Mouse (Mus musculus): ENCODE measurements around the gene Heatr6. TPM values are rescaled to one million over a fixed set of nuclear protein-coding genes. Genes with fewer than 3 reads are reported as not detected.

Heatr6 gene
- polyA plus RNA-seq, 1 experiment from 2014 or later: 25.7 TPM

DNA sequence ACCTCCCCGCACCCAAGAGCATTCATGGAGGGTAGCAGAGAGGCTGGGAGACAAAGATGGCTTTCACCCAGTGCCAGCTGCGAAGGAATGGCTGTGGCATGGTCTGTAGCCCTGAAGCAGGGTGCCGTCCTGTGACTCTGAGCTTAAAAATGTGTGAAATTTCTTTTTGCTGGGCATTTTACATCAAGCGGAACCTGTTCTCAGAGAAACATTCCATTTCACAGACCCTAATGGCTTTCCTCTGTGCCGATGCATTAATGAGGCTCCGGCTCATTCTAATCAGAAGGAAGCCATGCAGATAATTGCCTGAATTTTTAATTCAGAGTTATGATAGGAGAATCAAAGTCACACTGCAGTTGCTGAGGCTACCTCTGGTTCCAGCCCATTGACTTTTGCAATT, 63.6 kb downstream of the Heatr6 start:
- H3K27me3 ChIP-seq: peaks cover 4% of the 10 kb centered on the region; the same call in 1 of the 2 replicates
- H3K9me3 ChIP-seq: no peaks in the 10 kb centered on the region
- H3K4me2 ChIP-seq: no peak overlapping the region
- no peak overlapping the region for H3K4me3 ChIP-seq
- ATAC-seq (ENCODE audit: insufficient number of reproducible peaks, low FRiP score, low TSS enrichment, low read depth): no peak
- H3K27ac ChIP-seq: no peak overlapping the region
- no peaks in the 10 kb centered on the region for H3K4me1 ChIP-seq
- WGBS: 52% methylated on average over 6 of the region's 6 CpGs
- H3K9ac ChIP-seq: no peak overlapping the region
- H3K36me3 ChIP-seq: no peaks in the 10 kb centered on the region

DNA sequence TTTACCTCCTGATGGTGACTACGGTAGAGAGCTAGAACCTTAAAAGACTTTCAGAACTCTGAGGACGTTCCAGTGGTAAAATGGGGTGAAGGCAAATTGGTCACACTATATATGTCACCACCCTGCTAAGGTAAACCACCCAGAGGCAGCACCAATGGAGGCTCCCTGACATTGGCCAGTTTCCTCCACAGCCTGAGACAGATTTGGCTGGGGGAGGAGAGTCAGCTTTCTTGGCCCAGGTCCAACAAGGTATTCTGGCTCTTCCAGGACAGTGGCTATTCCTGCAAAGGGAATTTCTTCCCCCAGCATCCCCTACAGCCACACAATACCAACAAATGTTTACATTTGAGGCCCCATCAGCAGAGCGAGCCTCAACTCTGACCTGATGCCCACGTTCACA, 64.5 kb downstream of the Heatr6 start:
- H3K4me3 ChIP-seq: no peak overlapping the region
- WGBS: 70% methylated on average over 4 of the region's 4 CpGs
- H3K4me1 ChIP-seq: no peaks in the 10 kb centered on the region
- no peak overlapping the region for H3K9ac ChIP-seq
- no peak for ATAC-seq (ENCODE audit: insufficient number of reproducible peaks, low FRiP score, low TSS enrichment, low read depth)
- no peak overlapping the region for H3K27ac ChIP-seq
- H3K36me3 ChIP-seq: no peaks in the 10 kb centered on the region
- no peak overlapping the region for H3K4me2 ChIP-seq
- peaks cover 4% of the 10 kb centered on the region; the same call in 1 of the 2 replicates for H3K27me3 ChIP-seq
- H3K9me3 ChIP-seq: no peaks in the 10 kb centered on the region

- H3K4me2 ChIP-seq: no peak overlapping the region
- 44% methylated on average over 9 of the region's 9 CpGs for WGBS
- H3K9me3 ChIP-seq: no peaks in the 10 kb centered on the region
- no peaks in the 10 kb centered on the region for H3K4me1 ChIP-seq
- ATAC-seq (ENCODE audit: insufficient number of reproducible peaks, low FRiP score, low TSS enrichment, low read depth): no peak
- H3K27ac ChIP-seq: no peak overlapping the region
- H3K4me3 ChIP-seq: no peak overlapping the region
- H3K9ac ChIP-seq: no peak overlapping the region
- peaks cover 4% of the 10 kb centered on the region; the same call in 1 of the 2 replicates for H3K27me3 ChIP-seq
- no peaks in the 10 kb centered on the region for H3K36me3 ChIP-seq
Observed at GRCm38 (mm10) chr11:83818591-83819127, 65.2 kb downstream of the Heatr6 start.

DNA sequence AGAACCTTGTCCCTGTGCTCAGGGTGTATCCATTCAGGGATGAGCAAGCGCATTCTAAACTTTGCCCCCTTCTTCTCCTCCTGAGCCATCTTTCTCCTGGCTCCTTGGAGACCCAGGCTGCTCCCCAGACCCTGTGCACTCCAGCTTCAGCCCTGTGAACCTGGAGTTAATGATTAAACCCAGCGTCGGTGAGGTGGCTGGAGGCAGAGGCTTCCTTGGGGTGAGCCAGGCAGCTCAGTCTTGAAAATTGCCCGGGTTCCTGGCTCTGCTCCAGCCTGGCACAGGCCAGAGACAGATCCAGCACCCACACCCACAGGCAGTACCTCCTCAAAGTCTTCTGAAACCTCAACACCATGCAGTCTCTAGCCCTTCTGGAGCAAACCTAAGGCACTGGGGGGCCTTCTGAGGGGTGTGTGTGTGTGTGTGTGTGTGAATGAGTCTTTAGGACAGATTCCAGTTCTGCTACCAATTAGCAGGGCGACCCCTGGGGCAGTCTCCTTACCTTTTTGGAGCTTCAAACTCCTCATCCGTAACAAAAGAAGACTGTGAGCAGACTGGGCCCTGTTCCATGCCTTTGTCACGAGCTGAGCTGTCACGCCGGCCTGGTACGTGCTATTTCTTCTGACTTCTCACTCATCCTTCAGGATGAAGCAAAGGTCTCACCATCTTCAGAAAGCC, 66.4 kb downstream of the Heatr6 start:
- 43% methylated on average over 10 of the region's 10 CpGs for WGBS
- peaks cover 4% of the 10 kb centered on the region; the same call in 1 of the 2 replicates for H3K27me3 ChIP-seq

GRCm38 (mm10) chr11:83826142-83826541, 72.6 kb downstream of the Heatr6 start:
- no peak for ATAC-seq (ENCODE audit: insufficient number of reproducible peaks, low FRiP score, low TSS enrichment, low read depth)
- Histone ChIP-seq H3K36me3 (no peaks in the 10 kb centered on the region), H3K4me2 (no peak overlapping the region), H3K27ac (no peak overlapping the region), H3K9ac (no peak overlapping the region), H3K4me3 (no peak overlapping the region), H3K27me3 (no peaks in the 10 kb centered on the region), H3K9me3 (no peaks in the 10 kb centered on the region), H3K4me1 (no peaks in the 10 kb centered on the region)
- WGBS: 57% methylated on average over 3 of the region's 3 CpGs

More for the DNA sequence above, 66.4 kb downstream of the Heatr6 start:
- Histone ChIP-seq H3K9me3 (no peaks in the 10 kb centered on the region), H3K4me1 (no peaks in the 10 kb centered on the region), H3K4me2 (no peak overlapping the region), H3K4me3 (no peak overlapping the region), H3K36me3 (no peaks in the 10 kb centered on the region), H3K9ac (no peak overlapping the region), H3K27ac (no peak overlapping the region)
- no peak for ATAC-seq (ENCODE audit: insufficient number of reproducible peaks, low FRiP score, low TSS enrichment, low read depth)

DNA sequence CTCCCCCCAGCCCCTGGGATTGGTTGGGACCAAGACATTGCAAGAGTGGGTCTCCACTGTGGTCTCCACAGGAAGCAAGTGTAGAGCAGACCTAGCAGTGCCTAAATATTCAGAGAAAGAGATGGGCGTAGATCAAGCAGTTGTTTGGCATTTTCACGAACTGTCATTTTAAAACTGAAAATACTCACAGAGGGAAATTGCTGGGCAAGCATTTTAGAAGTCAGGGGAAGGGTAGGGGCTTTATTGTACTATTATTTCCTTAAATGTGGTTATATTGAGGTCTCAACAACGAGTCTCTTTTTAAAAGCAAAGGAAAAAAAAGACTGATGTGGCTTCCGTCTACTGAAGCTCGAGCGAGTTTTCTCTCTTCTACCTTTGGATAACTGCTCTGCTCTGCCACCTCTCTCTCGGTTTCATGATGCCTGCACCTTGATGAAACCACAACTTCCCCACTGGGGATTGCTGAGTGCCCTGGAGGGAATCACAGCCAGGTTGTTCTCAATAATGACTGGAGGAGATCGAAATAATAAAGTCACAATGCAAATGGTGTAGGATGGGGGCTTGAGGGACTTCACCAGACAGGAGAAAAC, 75.2 kb downstream of the Heatr6 start:
- H3K9ac ChIP-seq: no peak overlapping the region
- no peak overlapping the region for H3K4me2 ChIP-seq
- H3K27me3 ChIP-seq: no peaks in the 10 kb centered on the region
- no peaks in the 10 kb centered on the region for H3K4me1 ChIP-seq
- WGBS: 77% methylated on average over 8 of the region's 8 CpGs
- no peak overlapping the region for H3K27ac ChIP-seq
- ATAC-seq (ENCODE audit: insufficient number of reproducible peaks, low FRiP score, low TSS enrichment, low read depth): no peak
- no peaks in the 10 kb centered on the region for H3K9me3 ChIP-seq
- H3K4me3 ChIP-seq: no peak overlapping the region
- no peaks in the 10 kb centered on the region for H3K36me3 ChIP-seq

GRCm38 (mm10) chr11:83832389-83832788, 78.9 kb downstream of the Heatr6 start:
- Histone ChIP-seq H3K27me3 (0 out of 2 replicates have a peak, but pooled peaks cover 2% of the 10 kb centered on the region), H3K4me2 (no peak overlapping the region), H3K9ac (no peak overlapping the region), H3K36me3 (no peaks in the 10 kb centered on the region), H3K9me3 (no peaks in the 10 kb centered on the region), H3K27ac (no peak overlapping the region), H3K4me1 (no peaks in the 10 kb centered on the region), H3K4me3 (no peak overlapping the region)
- WGBS: 41% methylated on average over 8 of the region's 8 CpGs
- no peak for ATAC-seq (ENCODE audit: insufficient number of reproducible peaks, low FRiP score, low TSS enrichment, low read depth)

Other genes with a start within 250 kb of the Heatr6 start
- not detected in 2 replicates for gene Heatr9, start 231.5 kb upstream of the Heatr6 start, polyA plus RNA-seq (2015; fragmentation: Nextera tagmentation; extraction: Ambion mirVana)
- gene Ccl5, start 223.2 kb upstream of the Heatr6 start, polyA plus RNA-seq (2015; fragmentation: Nextera tagmentation; extraction: Ambion mirVana): 0.37 and 1.0 TPM in 2 replicates
- 8.8 and 8.9 TPM in 2 replicates for gene Ccl9, start 175.1 kb upstream of the Heatr6 start, polyA plus RNA-seq (2015; fragmentation: Nextera tagmentation; extraction: Ambion mirVana)
- 6.3 and 6.7 TPM in 2 replicates for gene Ccl6, start 160.6 kb upstream of the Heatr6 start, polyA plus RNA-seq (2015; fragmentation: Nextera tagmentation; extraction: Ambion mirVana)
- gene Rpl9-ps1, start 108.1 kb upstream of the Heatr6 start, polyA plus RNA-seq (2015; fragmentation: Nextera tagmentation; extraction: Ambion mirVana): not detected in 2 replicates
- 0.56 and 0.73 TPM in 2 replicates for gene Ccl3, start 104.3 kb upstream of the Heatr6 start, polyA plus RNA-seq (2015; fragmentation: Nextera tagmentation; extraction: Ambion mirVana)
- 0.76 and 0.95 TPM in 2 replicates for gene Ccl4, start 91.1 kb upstream of the Heatr6 start, polyA plus RNA-seq (2015; fragmentation: Nextera tagmentation; extraction: Ambion mirVana)
- gene Wfdc17, start 49.7 kb upstream of the Heatr6 start, polyA plus RNA-seq (2015; fragmentation: Nextera tagmentation; extraction: Ambion mirVana): 1.6 and 1.7 TPM in 2 replicates
- gene Wfdc18, start 44.7 kb upstream of the Heatr6 start, polyA plus RNA-seq (2015; fragmentation: Nextera tagmentation; extraction: Ambion mirVana): 0.88 and 1.4 TPM in 2 replicates
- gene Wfdc21, start 6.8 kb upstream of the Heatr6 start, polyA plus RNA-seq (2015; fragmentation: Nextera tagmentation; extraction: Ambion mirVana): 1.3 and 1.4 TPM in 2 replicates
- gene Hnf1b, start 96.4 kb downstream of the Heatr6 start, polyA plus RNA-seq (2015; fragmentation: Nextera tagmentation; extraction: Ambion mirVana): 0.08 TPM in 1 of 2 replicates, not detected in the other
- 29.4 and 32.5 TPM in 2 replicates for gene Ddx52, start 188.4 kb downstream of the Heatr6 start, polyA plus RNA-seq (2015; fragmentation: Nextera tagmentation; extraction: Ambion mirVana)
- gene Synrg, start 210.7 kb downstream of the Heatr6 start, polyA plus RNA-seq (2015; fragmentation: Nextera tagmentation; extraction: Ambion mirVana): 8.9 and 11.0 TPM in 2 replicates